Comparison of ENCODE assay signal across 18 mouse cellular contexts in the genomic region with DNA sequence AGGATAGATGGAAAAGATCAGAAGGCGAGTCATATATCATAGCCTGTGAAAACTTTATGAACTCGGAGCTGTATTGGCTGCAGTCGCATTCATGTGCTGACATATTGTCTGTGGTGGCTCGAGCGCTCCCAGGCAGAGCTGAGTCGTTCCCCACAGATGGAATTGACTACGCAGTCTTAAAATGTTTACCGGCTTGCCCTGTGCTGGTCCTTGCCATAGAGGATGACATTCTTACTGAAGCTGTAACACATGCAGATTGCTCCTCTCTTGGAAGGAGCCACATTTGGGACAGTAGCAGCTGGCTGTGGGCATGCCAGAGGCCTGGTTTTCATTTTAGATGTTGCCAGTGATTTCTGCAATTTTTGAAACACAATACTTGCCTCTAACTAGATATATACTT. TPM values are rescaled to one million over a fixed set of nuclear protein-coding genes. Genes with fewer than 3 reads are reported as not detected.
DNase-seq lines count a peak whose midpoint lies in the region; ATAC-seq and TF ChIP-seq lines count a peak whose summit lies in the region.
"Had no signal": no experiment of that assay in that cellular context is flagged by ENCODE, and none has a peak within 500 bp of the region (broad histone marks: within the 10 kb centered on the region; RNA-seq: fewer than 3 reads in every experiment).

No protein-coding gene starts in this region.

- TF ChIP-seq CTCF in lung, embryonic 14.5 days (IDR thresholded peaks at IDR 0.05; ENCODE audit: low read depth) = no peak

- no peaks in the 10 kb centered on the region for H3K9me3 ChIP-seq in lung, embryonic 14.5 days (ENCODE audit: low read depth, low read length)
- no peaks in the 10 kb centered on the region for H3K9me3 ChIP-seq in embryonic facial prominence, embryonic 15.5 days (replicated peaks)
- no peaks in the 10 kb centered on the region for H3K9me3 ChIP-seq in limb, embryonic 15.5 days
- H3K9me3 ChIP-seq: forebrain, embryonic 13.5 days; neural tube, embryonic 15.5 days had no signal

- H3K4me3 ChIP-seq in lung, embryonic 14.5 days (ENCODE audit: low read depth, low read length) = no peak overlapping the region
- no peak overlapping the region for H3K4me3 ChIP-seq in embryonic facial prominence, embryonic 15.5 days (replicated peaks)
- H3K4me3 ChIP-seq in limb, embryonic 15.5 days = peak overlapping the region; percentile 9; the same call in 1 of the 2 replicates
- H3K4me3 ChIP-seq: forebrain, embryonic 13.5 days; layer of hippocampus, adult 2 months; neural tube, embryonic 15.5 days had no signal

- peak overlapping the region; percentile 18; the same call in 1 of the 2 replicates for H3K4me2 ChIP-seq in lung, embryonic 14.5 days
- peak overlapping the region; percentile 4; the same call in 1 of the 2 replicates for H3K4me2 ChIP-seq in embryonic facial prominence, embryonic 15.5 days (replicated peaks)
- H3K4me2 ChIP-seq in limb, embryonic 15.5 days = peak overlapping the region; percentile 29
- H3K4me2 ChIP-seq: forebrain, embryonic 13.5 days; heart, embryonic 11.5 days had no signal

- H3K9ac ChIP-seq in lung, embryonic 14.5 days = no peak overlapping the region
- H3K9ac ChIP-seq in embryonic facial prominence, embryonic 15.5 days = no peak overlapping the region
- no peak overlapping the region for H3K9ac ChIP-seq in limb, embryonic 15.5 days
- H3K9ac ChIP-seq: forebrain, embryonic 13.5 days; neural tube, embryonic 15.5 days had no signal

- H3K27ac ChIP-seq in lung, embryonic 14.5 days (ENCODE audit: low read depth) = no peak overlapping the region
- H3K27ac ChIP-seq in embryonic facial prominence, embryonic 15.5 days (replicated peaks) = peak overlapping the region; percentile 23; the same call in 1 of the 2 replicates
- H3K27ac ChIP-seq in limb, embryonic 15.5 days = peak overlapping the region; percentile 54; the same call in 1 of the 2 replicates
- H3K27ac ChIP-seq: forebrain, embryonic 13.5 days; kidney, postnatal 0 days; layer of hippocampus, adult 2 months; neural tube, embryonic 15.5 days had no signal

- ATAC-seq in lung, embryonic 14.5 days (ENCODE audit: insufficient read depth) = no peak
- ATAC-seq in embryonic facial prominence, embryonic 15.5 days (ENCODE audit: insufficient number of reproducible peaks, low FRiP score, low TSS enrichment, low read depth) = 0 out of 2 replicates have a peak, but pooled peaks have one; percentile 29
- no peak for ATAC-seq in limb, embryonic 15.5 days (ENCODE audit: insufficient number of reproducible peaks, low FRiP score, low TSS enrichment, low read depth)
- ATAC-seq: forebrain, embryonic 13.5 days; hindbrain, embryonic 16.5 days; intestine, postnatal 0 days; Patski had no signal

- H3K4me1 ChIP-seq in lung, embryonic 14.5 days (ENCODE audit: insufficient read depth) = peaks cover 22% of the 10 kb centered on the region
- peaks cover 48% of the 10 kb centered on the region for H3K4me1 ChIP-seq in embryonic facial prominence, embryonic 15.5 days
- H3K4me1 ChIP-seq in limb, embryonic 15.5 days = peaks cover 39% of the 10 kb centered on the region

- 55% methylated on average over 8 of the region's 8 CpGs for WGBS in lung, embryonic 14.5 days
- 28% methylated on average over 8 of the region's 8 CpGs for WGBS in embryonic facial prominence, embryonic 15.5 days
- 34% methylated on average over 8 of the region's 8 CpGs for WGBS in limb, embryonic 15.5 days

- H3K36me3 ChIP-seq in lung, embryonic 14.5 days (ENCODE audit: insufficient read depth) = peaks cover 13% of the 10 kb centered on the region; the same call in 1 of the 2 replicates
- 0 out of 2 replicates have a peak, but pooled peaks cover 4% of the 10 kb centered on the region for H3K36me3 ChIP-seq in embryonic facial prominence, embryonic 15.5 days
- H3K36me3 ChIP-seq in limb, embryonic 15.5 days = peaks cover 6% of the 10 kb centered on the region; the same call in 1 of the 2 replicates
- H3K36me3 ChIP-seq: neural tube, embryonic 15.5 days had no signal

- no peak for DNase-seq in lung, embryonic 14.5 days
- DNase-seq in lung, postnatal 4 days = no peak
- peak; percentile 58 for DNase-seq in NIH3T3 (ENCODE audit: low read depth)
- no peak for DNase-seq in right cerebral cortex, postnatal 14 days
- no peak for DNase-seq in right cerebral cortex, postnatal 36 days (ENCODE audit: low spot score in 2 of 2)
- DNase-seq: cerebellum, postnatal 14 days; left cerebral cortex, postnatal 4 days; thymus, postnatal 25 days had no signal

- no peaks in the 10 kb centered on the region for H3K27me3 ChIP-seq in lung, embryonic 14.5 days (ENCODE audit: insufficient read depth, low read length)
- H3K27me3 ChIP-seq in embryonic facial prominence, embryonic 15.5 days = no peaks in the 10 kb centered on the region
- H3K27me3 ChIP-seq in limb, embryonic 15.5 days = no peaks in the 10 kb centered on the region
- H3K27me3 ChIP-seq: forebrain, embryonic 13.5 days; neural tube, embryonic 15.5 days; Patski had no signal

RNA-seq across cellular contexts. Expression of a gene that starts 4.4 kb away (rescaled TPM):
- 47.4 and 48.6 TPM in 2 replicates for polyA plus RNA-seq in lung, embryonic 14.5 days (2014; fragmentation: Nextera tagmentation; extraction: Ambion mirVana)
- 43.5 and 47.5 TPM in 2 replicates for polyA plus RNA-seq in embryonic facial prominence, embryonic 15.5 days (2015; fragmentation: Nextera tagmentation; extraction: Ambion mirVana)
- polyA plus RNA-seq in limb, embryonic 15.5 days (2015; fragmentation: Nextera tagmentation; extraction: Ambion mirVana) = 52.8 and 55.2 TPM in 2 replicates
